Comparison of ENCODE assay signal across 8 mouse cellular contexts in genomic region chr5:98180461-98180887, GRCm38 (mm10). TPM values are rescaled to one million over a fixed set of nuclear protein-coding genes. Genes with fewer than 3 reads are reported as not detected.
A peak's percentile ranks its signal among the peaks of the same experiment; 100 is the strongest.
DNase-seq lines count a peak whose midpoint lies in the region; ATAC-seq and TF ChIP-seq lines count a peak whose summit lies in the region.
"Had no signal": no experiment of that assay in that cellular context is flagged by ENCODE, and none has a peak within 500 bp of the region (broad histone marks: within the 10 kb centered on the region; RNA-seq: fewer than 3 reads in every experiment).

No protein-coding gene starts in this region.

- no peak for TF ChIP-seq CTCF in left cerebral cortex, adult 2 months (IDR thresholded peaks at IDR 0.05)

- under 1% methylated on average over 19 of the region's 19 CpGs for WGBS in embryonic facial prominence, embryonic 11.5 days
- 0% methylated on average over 19 of the region's 19 CpGs for WGBS in neural tube, embryonic 14.5 days

- intact Hi-C loops in left cerebral cortex, adult 2 months (cut with DNase I) = loop anchor here (10.0 kb wide), 1 partner anchor 536 kb away; no protein-coding TSS in a partner anchor

- H3K27ac ChIP-seq in embryonic facial prominence, embryonic 11.5 days (replicated peaks; ENCODE audit: low read depth, low read length) = no peak overlapping the region
- H3K27ac ChIP-seq in left cerebral cortex, adult 2 months = peak overlapping the region; percentile 91
- H3K27ac ChIP-seq in neural tube, embryonic 14.5 days (ENCODE audit: low read depth, low read length) = peak overlapping the region; percentile 86
- H3K27ac ChIP-seq: liver, embryonic 13.5 days had no signal

- peak; percentile 34 for DNase-seq in embryonic facial prominence, embryonic 11.5 days (ENCODE audit: low spot score)
- peak in 1 of 2 experiments; percentile 66 for DNase-seq in left cerebral cortex, adult 2 months (ENCODE audit: extremely low spot score in 1 of 2, low spot score in 2 of 2)
- DNase-seq in urinary bladder, postnatal 10 days (ENCODE audit: low spot score) = no peak
- DNase-seq in Muller cell, postnatal 12 days (ENCODE audit: inconsistent ontology term) = no peak
- DNase-seq: liver, embryonic 13.5 days had no signal

- H3K9ac ChIP-seq in embryonic facial prominence, embryonic 11.5 days (replicated peaks; ENCODE audit: low read length) = no peak overlapping the region
- peak overlapping the region; percentile 69 for H3K9ac ChIP-seq in neural tube, embryonic 14.5 days (replicated peaks; ENCODE audit: low read depth, low read length)
- H3K9ac ChIP-seq: liver, embryonic 13.5 days had no signal

- peak overlapping the region; percentile 26 for H3K4me3 ChIP-seq in megakaryocyte, embryonic 14.5 days (replicated peaks)
- no peak overlapping the region for H3K4me3 ChIP-seq in embryonic facial prominence, embryonic 11.5 days (ENCODE audit: low read depth, low read length)
- peak overlapping the region; percentile 56 for H3K4me3 ChIP-seq in left cerebral cortex, adult 2 months
- peak overlapping the region; percentile 41 for H3K4me3 ChIP-seq in neural tube, embryonic 14.5 days (ENCODE audit: low read depth, low read length)
- H3K4me3 ChIP-seq: liver, embryonic 13.5 days had no signal

- peaks cover 24% of the 10 kb centered on the region for H3K4me1 ChIP-seq in megakaryocyte, embryonic 14.5 days
- H3K4me1 ChIP-seq in embryonic facial prominence, embryonic 11.5 days (ENCODE audit: control insufficient read depth, insufficient read depth, low read length) = peaks cover 4% of the 10 kb centered on the region; the same call in 1 of the 2 replicates
- 0 out of 2 replicates have a peak, but pooled peaks cover 3% of the 10 kb centered on the region for H3K4me1 ChIP-seq in neural tube, embryonic 14.5 days (ENCODE audit: control insufficient read depth, insufficient read depth, low read length)

- no peaks in the 10 kb centered on the region for H3K36me3 ChIP-seq in megakaryocyte, embryonic 14.5 days (replicated peaks; ENCODE audit: low read length)
- no peaks in the 10 kb centered on the region for H3K36me3 ChIP-seq in embryonic facial prominence, embryonic 11.5 days (replicated peaks; ENCODE audit: control insufficient read depth, insufficient read depth, low read depth, low read length)
- no peaks in the 10 kb centered on the region for H3K36me3 ChIP-seq in neural tube, embryonic 14.5 days (ENCODE audit: control insufficient read depth, insufficient read depth, low read length)
- H3K36me3 ChIP-seq: liver, embryonic 13.5 days had no signal

- ATAC-seq in megakaryocyte, adult 5-6 weeks (ENCODE audit: poor library complexity, severe bottlenecking) = no peak
- ATAC-seq in embryonic facial prominence, embryonic 11.5 days (replicated peaks; ENCODE audit: insufficient number of reproducible peaks, low FRiP score, low TSS enrichment, low read depth) = no peak
- ATAC-seq in neural tube, embryonic 14.5 days (ENCODE audit: low read depth) = peak; percentile 62

- peak overlapping the region; percentile 23; the same call in 1 of the 2 replicates for H3K4me2 ChIP-seq in embryonic facial prominence, embryonic 11.5 days (ENCODE audit: low read depth, low read length)
- H3K4me2 ChIP-seq in neural tube, embryonic 14.5 days (ENCODE audit: low read depth, low read length) = peak overlapping the region; percentile 71
- H3K4me2 ChIP-seq: liver, embryonic 13.5 days had no signal

- H3K27me3 ChIP-seq in megakaryocyte, embryonic 14.5 days (replicated peaks) = peaks cover 71% of the 10 kb centered on the region
- peaks cover 58% of the 10 kb centered on the region for H3K27me3 ChIP-seq in embryonic facial prominence, embryonic 11.5 days (ENCODE audit: control insufficient read depth, insufficient read depth, low read length)
- peaks cover 3% of the 10 kb centered on the region; the same call in 1 of the 2 replicates for H3K27me3 ChIP-seq in neural tube, embryonic 14.5 days (ENCODE audit: control insufficient read depth, insufficient read depth, low read length)

- H3K9me3 ChIP-seq in megakaryocyte, embryonic 14.5 days = 0 out of 2 replicates have a peak, but pooled peaks cover 7% of the 10 kb centered on the region
- H3K9me3 ChIP-seq in embryonic facial prominence, embryonic 11.5 days (replicated peaks; ENCODE audit: control insufficient read depth, low read length) = no peaks in the 10 kb centered on the region
- H3K9me3 ChIP-seq in neural tube, embryonic 14.5 days (ENCODE audit: control insufficient read depth, low read length) = no peaks in the 10 kb centered on the region
- H3K9me3 ChIP-seq: liver, embryonic 13.5 days had no signal

RNA-seq across cellular contexts. Expression of gene Prdm8, which starts 13.5 kb away (rescaled TPM):
- polyA plus RNA-seq in megakaryocyte, embryonic 14.5 days (2012; ENCODE audit: insufficient read depth, low replicate concordance) = not detected in 2 replicates
- total RNA-seq in megakaryocyte, adult 5-6 weeks (2015) = not detected in 2 replicates
- total RNA-seq in megakaryocyte, adult 5-6 weeks (2017) = not detected in 2 replicates
- polyA plus RNA-seq in embryonic facial prominence, embryonic 11.5 days (2014; fragmentation: Nextera tagmentation; extraction: Ambion mirVana) = 0.22 and 0.45 TPM in 2 replicates
- total RNA-seq in left cerebral cortex, adult 2 months (2021) = 10 to 100 TPM; 35.0 to 36.3 TPM
- polyA plus RNA-seq in neural tube, embryonic 14.5 days (2014; fragmentation: Nextera tagmentation; extraction: Ambion mirVana) = 5.7 and 7.2 TPM in 2 replicates
- polyA plus RNA-seq: liver, embryonic 13.5 days had no signal
